Mouse (Mus musculus) kidney, adult 9 months (tissue): ENCODE measurements around the gene Ccl2.

Experiments used
- DNase-seq: peaks from one replicate; pipeline ENCODE4 v3.0.0; 2022

The Ccl2 gene

DNA sequence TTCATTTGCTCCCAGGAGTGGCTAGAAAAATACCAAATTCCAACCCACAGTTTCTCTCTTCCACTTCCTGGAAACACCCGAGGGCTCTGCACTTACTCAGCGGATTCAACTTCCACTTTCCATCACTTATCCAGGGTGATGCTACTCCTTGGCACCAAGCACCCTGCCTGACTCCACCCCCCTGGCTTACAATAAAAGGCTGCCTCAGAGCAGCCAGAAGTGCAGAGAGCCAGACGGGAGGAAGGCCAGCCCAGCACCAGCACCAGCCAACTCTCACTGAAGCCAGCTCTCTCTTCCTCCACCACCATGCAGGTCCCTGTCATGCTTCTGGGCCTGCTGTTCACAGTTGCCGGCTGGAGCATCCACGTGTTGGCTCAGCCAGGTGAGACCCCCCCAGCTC lies at the start of gene Ccl2:
Ccl2 (plus strand) TSS at position 216 of the 400 bp plus-strand sequence.
- peak; percentile 64 for DNase-seq

DNA sequence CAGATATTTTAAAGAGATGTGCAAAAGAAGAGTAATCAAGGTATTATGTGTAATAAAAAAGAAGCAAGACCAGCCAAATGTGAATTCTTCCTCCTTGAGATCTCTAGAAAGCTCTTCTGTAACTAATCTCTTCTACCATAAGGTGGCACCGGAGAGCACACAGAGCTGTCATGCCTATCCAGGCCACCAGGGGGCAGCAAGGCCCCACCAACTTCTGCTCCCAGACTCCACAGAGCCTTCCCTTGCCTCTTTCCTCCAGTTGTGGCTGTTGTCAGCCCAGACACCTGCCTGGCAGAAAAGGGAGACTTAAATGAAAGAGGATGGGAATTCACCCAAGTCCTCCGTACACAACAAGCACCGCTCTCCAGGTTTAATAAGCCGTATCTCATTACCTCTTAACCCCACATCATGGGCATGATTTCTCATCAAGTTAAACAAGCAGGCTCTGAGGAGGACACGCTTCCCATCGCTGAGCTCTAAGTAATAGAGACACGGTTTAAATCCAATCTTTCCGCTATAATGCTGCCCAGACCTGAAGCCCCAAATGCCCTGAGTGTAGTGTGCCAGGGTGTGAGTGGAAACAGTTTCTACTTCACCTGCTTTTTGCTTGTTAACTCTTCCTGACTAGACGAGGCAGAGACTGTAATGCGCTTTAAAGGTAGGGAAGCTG lies 39.1 kb upstream of the Ccl2 start:
- DNase-seq: peak; percentile 76

DNA sequence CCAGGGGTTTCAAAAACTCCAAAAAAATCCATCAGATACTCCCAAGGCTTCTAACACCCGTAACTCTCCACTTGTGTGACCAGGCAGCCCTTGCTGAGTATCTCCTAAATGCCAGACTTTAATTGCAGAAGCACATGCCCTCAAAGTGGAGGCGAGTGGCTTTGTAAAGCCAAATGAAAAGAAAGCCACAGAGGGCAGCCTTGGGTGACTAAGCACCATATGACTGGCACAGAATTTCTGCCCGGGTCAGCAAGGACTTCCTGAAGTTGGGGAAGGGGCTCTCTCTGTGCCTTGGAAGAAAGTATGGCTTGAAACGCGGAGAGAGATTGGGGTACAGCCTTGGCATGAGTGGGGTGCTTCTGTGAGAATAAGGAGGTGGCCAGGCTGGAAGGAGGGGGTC lies 38.3 kb upstream of the Ccl2 start:
- no peak for DNase-seq

DNA sequence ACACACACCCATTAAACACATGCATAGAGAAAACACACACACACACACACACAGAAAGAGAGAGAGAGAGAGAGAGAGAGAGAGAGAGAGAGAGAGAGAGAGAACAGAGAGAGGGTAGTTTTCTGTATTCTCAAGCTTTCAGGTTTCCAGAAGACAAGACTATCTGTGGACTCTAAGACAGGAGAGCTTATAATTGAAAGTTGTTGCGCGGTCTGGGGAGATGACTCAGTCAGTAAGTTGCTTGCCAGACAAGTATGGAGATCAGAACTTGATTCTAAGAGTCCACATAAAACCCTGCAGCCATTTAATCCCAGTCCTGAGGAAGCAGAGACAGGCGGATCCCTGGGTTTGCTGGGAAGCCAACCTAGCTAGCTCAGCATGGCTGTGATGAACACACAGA lies 36.7 kb upstream of the Ccl2 start:
- DNase-seq: no peak

DNA sequence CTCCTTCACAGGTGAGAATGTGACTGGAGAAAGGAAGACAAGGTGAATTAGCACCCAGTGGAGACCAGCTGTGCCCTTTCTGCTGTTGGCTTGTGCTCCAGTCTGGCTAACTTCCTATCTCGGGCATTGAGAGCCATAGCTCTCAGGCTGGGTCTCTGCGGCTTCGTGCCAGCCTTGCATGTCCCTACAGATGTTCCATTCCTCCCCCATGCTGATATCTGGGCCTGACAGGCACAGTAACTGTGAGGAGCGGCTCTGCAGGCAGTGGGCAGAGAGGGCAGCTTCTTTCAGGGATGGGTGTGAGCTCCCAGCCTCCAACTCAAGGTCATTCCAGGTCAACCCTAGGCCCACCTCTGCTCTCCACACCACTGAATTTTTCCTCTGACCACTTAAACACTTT lies 35.9 kb upstream of the Ccl2 start:
- DNase-seq: no peak

- no peak for DNase-seq
Measured at GRCm38 (mm10) chr11:82000581-82000980, 34.8 kb upstream of the Ccl2 start.

DNA sequence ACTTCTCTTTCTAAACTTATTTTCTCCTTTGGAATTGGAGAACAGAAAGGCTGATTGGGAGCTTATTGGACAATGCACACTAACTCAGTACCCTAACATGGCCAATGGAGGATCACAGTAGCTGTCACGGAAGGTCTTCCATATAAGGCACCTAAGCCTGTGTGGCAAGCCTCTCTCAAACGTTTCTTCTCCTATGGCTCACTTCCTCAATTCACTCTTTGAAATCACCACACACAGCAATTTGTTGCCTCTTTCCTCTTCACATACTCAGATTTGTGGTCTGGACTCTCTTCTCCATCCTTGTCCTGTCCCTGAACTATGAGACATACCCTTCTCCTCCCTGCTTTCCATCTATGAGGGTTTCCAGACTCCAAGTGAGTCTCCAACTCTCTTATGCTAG lies 30.6 kb upstream of the Ccl2 start:
- DNase-seq: no peak

- peak; percentile 48 for DNase-seq
Measured at GRCm38 (mm10) chr11:82006796-82007423, 28.5 kb upstream of the Ccl2 start.

DNA sequence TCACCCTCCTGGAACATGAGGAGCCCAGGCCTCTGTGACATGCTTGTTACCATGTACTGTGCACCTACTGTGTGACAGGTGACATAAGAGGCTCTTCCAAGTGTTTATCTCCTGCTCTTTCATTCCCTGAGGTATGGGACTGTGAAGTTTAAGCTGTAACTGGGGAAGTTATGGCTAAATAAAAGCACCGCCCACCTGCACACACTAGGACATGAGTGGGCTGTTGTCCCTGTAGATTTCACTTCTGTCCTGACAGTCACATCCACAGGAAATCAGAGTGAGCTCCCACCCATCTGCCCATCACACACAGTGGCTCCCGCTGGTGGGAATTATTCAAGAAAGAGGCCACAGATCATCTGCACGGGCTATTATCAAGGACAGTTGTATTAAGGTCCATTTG lies 25.3 kb upstream of the Ccl2 start:
- DNase-seq: no peak

DNA sequence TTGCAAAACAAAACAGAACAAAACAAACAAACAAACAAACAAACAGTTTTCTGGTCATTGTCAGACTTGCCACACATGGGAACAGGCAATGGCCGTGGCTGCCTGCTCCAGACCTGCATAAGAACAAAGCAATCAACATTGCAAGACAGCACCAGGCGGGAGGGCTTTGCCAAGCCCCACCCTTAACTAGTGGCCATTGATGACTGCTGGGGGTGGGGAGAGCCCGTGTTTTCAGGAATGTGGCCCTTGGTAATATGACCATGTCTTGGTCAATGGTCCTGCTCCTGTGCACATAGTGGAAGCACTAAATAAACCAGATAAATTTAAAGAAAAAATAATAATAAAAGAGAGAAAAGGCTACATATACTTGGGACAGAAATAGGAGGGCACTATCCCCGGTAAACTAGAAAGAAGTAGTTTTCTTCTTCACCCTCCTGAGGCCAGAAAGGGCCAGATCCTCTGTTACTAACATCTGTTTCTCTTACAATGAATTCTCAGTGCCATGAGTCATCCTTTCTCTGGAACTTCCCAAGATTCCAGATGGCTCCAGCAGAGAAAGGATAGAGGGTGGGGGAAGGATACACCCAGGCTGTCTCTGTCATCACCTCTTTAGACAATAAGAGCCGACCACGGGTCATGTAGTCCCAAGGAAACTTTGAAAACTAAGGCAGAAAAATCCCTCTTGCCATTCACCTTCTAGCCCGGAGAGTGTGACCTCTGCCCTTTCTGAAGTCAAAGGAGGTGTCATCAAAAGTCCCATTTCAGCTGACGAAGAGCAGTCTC lies 23.8 kb upstream of the Ccl2 start:
- DNase-seq: no peak

GRCm38 (mm10) chr11:82013756-82014155 lies 21.6 kb upstream of the Ccl2 start:
- DNase-seq: no peak

DNA sequence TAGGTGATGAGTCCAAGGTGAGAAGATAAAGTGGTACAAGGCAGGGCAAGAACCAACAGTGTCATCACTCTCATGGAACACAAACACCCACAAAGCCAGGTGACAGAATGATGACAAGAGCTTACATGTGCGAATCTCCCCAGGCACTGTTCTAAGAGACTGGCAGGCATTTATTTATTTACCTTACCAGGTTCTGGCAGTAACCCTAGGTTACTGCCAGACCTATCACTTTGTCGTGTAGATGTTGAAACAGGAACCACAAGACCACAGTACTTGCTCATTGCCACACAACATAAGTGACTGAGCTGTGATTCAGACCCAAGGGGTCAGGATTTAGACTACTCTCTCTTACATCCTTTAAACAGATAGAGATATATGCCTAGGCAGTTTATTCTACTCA lies 20.3 kb upstream of the Ccl2 start:
- DNase-seq: no peak

DNA sequence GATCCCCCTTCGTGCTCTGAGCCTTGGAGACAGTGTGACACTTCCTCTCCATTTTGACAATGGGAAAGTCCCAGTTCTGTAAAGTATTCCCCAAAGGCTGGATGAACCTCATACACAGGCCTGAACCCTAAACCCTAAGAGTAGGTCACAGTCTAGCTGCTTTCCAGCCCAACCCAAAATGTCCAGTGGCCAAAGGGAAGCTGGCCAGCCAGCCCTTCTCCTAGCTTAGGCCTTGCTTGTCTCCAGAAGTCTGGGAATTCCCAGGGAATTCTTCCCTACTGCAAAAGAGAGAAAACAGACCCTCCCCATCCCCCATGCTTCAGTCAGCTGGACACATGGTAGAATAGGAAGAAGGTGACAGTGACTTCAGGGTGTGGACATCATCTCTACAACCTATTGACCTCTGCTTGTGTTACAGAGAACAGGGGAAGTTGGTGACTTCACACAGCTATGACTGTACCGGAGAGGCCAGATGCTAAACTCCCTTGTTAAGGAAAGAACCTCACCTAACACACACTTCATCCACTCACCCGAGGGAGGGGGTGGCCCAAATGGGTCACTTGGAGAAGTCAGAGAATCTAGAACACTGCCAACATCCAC lies 19.1 kb upstream of the Ccl2 start:
- DNase-seq: no peak

DNA sequence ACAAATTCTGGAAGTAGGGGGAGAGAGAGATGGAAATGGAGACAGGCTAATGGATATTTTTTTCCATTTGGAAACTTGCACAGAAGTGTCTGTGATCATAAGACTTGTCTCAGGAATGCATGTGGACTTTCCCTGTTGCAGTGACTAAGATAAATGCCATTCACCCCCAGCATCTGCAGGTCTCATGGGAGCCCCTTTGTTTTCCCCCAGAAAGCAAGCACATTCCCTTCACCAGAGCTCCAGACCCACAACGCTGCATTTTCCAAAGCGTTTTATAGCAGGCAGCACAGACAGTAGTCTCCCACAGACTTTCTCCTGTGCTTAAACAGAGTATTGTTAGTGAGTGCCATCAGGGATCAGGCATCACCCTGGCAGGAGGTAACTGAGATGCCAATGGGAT lies 16.0 kb upstream of the Ccl2 start:
- DNase-seq: no peak

GRCm38 (mm10) chr11:82019793-82020192 lies 15.6 kb upstream of the Ccl2 start:
- no peak for DNase-seq

DNA sequence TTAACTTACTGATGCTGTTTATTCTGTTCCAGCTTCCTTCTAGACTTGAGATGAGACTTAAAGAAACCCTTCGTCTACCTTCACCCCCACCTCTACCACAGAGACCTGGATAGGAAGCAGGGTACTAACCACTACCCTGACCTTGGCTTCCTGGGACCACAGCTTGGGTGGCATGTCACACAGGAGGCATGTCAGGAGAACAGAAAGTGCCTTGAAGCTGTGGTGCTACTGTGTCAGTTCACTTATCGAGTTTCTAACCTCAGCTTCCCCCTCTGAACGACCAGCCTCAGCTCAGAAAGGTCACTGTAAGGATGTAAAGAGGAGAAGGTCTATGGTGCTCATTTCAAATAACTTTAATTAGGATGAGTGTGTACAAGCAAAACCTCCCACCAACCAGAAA lies 14.0 kb upstream of the Ccl2 start:
- DNase-seq: no peak

DNA sequence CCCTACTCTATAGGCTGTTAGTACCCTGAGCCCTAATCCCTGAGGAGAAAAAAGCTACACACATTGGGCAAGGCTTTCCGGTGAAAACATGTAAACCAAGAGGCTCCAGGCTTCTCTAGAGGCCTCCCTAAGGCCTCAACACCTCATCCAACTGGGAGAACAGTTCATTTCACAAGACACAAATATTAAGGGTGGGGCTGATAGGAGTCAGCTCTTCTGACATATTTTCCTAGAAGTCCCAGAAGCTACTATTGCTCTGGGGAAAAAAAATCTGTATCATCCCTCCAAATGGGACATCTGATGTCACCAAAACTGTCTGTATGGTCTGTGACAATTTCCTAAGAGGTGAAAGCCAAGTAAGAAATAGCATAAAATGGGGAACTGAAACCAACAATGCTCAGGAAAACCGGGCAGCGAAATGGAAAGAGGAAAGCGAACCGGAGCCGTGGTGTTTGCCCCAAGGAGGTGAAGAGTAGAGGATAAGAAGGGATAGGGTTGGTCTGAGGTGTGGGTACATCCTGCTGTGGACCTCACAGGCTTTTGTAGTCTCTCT lies 12.8 kb upstream of the Ccl2 start:
- no peak for DNase-seq

DNA sequence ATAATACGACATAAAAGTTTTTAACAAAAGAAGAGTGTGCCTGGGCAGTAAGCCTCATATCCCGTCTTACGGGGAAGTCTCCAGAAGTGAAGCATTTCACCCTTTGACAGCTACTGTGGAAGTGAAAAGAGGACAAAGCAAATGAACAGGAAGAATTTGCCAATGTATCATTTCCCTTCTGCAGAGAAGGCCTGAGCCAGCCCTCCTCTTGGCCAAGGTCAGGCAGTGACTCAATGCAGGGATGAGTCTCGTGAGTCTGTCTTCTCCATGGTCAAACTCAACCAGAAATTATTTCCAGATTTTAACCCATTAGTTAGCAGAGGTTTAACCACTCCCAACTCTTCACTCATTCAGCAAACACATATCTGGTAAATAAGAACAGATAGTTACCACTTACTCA lies 11.6 kb upstream of the Ccl2 start:
- DNase-seq: no peak

DNA sequence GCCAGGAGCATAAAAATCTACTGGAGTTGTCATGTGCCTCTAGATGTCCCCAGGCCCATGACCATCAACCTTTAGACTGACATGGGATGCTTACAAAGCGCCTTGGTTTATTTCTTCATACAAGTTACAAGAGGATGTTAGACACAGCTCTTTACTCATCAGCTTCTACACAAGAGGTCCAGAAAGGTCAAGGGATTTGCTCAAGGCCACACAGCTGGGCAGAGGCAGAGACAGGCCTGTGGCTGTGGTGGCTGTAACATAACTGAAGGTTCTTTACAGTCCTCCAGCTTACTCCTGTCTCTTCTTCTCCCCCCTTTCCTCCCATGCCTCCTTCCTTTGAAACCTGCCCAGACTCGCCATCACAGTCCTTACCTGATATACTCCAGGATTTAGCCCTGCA lies 5.2 kb upstream of the Ccl2 start:
- DNase-seq: no peak

DNA sequence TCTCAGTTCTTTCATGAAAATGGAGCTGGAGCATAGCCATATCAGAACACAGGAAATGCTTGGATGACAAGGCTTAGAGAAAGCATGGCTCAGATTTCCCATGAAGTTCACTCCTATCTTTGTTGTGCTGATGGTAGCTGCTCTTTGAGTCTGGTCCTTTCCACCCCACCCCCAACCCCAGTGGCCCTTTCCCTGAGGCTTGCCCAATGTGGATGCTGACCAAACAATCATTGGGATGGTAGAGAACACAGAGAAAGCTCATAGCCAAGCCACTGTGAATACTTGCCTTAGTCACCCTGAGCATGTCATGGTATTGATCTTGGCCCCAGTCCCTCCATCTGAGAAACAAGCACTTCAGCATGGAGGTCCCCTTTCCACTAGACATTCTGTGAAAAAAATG lies 3.2 kb upstream of the Ccl2 start:
- DNase-seq: no peak

DNA sequence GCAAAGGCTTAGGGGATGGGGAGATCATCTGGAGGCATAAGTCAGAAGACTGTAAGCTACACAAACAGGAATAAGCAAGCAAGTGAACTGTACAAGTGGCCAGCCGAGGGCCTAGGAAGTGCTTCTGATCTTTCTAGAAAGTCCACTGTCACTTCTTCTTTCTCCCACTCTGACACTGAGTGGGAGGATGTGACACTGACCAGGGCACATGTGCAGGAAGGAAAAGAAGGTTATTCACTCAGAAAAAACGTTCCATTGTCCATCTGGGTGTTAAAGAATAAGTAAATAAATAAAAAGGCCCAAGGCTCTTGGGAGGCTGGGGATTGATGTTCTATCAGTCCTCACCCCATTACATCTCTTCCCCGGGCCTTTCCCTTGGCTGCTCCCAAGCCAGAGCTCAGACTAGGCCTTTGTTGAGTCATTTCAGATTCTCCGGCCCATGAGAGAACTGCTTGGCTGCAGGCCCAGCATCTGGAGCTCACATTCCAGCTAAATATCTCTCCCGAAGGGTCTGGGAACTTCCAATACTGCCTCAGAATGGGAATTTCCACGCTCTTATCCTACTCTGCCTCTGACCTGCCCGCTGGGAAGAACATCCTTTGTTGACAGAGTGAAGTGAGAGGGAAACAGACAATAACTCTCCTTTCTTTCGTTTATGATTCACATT lies 2.6 kb upstream of the Ccl2 start:
- peak; percentile 57 for DNase-seq

GRCm38 (mm10) chr11:82034446-82034845 lies 925 bp upstream of the Ccl2 start:
- no peak for DNase-seq

DNA sequence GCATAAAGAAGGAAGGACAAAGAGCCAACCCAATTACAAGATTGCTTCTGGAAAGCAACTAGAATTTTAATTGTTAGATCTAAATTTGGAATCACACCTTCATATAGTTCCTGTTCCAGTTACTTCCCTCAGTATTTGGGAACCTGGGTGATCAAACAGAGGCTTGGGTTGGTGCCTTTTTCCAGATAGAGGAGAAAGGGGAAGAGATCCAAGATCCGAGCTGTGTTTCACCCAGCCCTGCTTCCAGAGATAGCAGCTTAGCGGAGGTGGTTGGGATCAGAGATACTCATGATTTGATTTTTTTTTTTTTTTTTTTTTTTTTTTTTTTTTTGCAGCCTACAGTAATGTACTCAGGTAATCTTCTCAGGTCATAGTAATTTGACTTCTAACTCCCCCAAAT lies 486 bp downstream of the Ccl2 start:
- no peak for DNase-seq
